Mouse (Mus musculus): ENCODE results near the gene Sipa1l1. TPM values are rescaled to one million over a fixed set of nuclear protein-coding genes. Genes with fewer than 3 reads are reported as not detected.

Sipa1l1 gene
- total and polyA plus RNA-seq, 3 experiments, result 13.6 to 36.7 (median 23.6) TPM

DNA sequence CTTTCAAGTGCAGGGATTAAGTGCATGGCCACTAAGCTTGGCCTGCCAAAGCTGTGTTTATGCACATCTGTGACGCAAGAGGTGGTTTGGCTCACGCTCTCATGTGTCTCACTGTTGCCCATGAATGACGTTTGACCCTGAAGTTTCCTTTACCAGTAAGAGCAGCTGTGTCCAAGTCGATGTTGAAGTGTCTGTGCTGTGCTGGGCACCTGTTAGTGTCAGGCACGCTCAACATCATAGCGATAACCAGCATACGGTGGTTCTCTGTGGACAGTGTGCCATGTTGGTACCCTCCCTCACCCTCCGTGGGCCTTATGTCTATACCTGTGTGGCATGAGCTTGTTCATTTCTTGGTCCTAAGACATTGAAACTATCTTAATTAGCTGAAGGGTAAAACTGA is 249.9 kb downstream of the Sipa1l1 start:
- in situ Hi-C loops (cut with MboI; ENCODE audit: low pct_ligation_motif_present, low pct_unique_long_range_greater_than_20kb, low sequenced_read_pairs), result no loop called here

DNA sequence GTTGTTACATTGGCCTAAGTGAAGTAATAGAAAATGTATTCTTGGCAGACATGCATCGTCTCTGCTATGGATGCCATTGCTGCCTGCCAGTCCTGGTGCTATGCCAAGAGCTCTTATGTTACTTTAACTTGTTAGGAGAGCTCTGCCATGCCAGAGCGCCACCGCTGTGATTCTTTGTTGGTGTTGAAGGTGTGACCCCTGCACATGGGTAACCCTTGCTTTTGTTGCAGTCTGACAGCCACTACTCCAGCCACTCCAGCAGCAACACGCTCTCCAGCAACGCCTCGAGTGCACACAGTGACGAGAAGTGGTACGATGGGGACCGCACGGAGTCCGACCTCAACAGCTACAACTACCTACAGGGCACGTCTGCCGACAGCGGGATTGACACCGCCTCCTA is 255.7 kb downstream of the Sipa1l1 start:
- dilution Hi-C loops (cut with MboI; ENCODE audit: extremely low pct_ligation_motif_present, extremely low pct_unique_long_range_greater_than_20kb, low sequenced_read_pairs) (no loop called here), in situ Hi-C loops (cut with MboI; ENCODE audit: low pct_ligation_motif_present, low pct_unique_long_range_greater_than_20kb, low sequenced_read_pairs) (no loop called here)
- Histone ChIP-seq H3K4me2 (ENCODE audit: insufficient read depth, low read depth, poor library complexity, severe bottlenecking) (no peak overlapping the region), H3K27me3 (replicated peaks) (no peaks in the 10 kb centered on the region), H3K4me1 (ENCODE audit: control insufficient read depth in 1 of 2, insufficient read depth in 2 of 2) (peaks cover 3 to 7% of the 10 kb centered on the region in 2 experiments; a peak in 3 of 4 replicates), H3K9me3 (replicated peaks; ENCODE audit: low read length) (peaks cover 9% of the 10 kb centered on the region), H3K27ac (ENCODE audit: insufficient read depth, low read depth) (no peak overlapping the region), H3K4me3 (replicated peaks in 1 of 3; ENCODE audit: low read depth in 2 of 3, low read length in 2 of 3, poor library complexity in 1 of 3) (no peak overlapping the region), H3K79me2 (replicated peaks; ENCODE audit: control insufficient read depth, extremely low read depth, insufficient read depth, poor library complexity, severe bottlenecking) (no peaks in the 10 kb centered on the region), H3K9ac (ENCODE audit: insufficient read depth, low read depth) (no peak overlapping the region), H3K36me3 (replicated peaks in 1 of 2; ENCODE audit: control insufficient read depth in 1 of 2, insufficient read depth in 1 of 2, low read length in 1 of 2) (peaks cover 29 to 90% of the 10 kb centered on the region in 2 experiments)
- TF ChIP-seq NRF1 (IDR thresholded peaks at IDR 0.05; ENCODE audit: low read depth, low read length) (no peak), E2F4 (IDR thresholded peaks at IDR 0.05; ENCODE audit: insufficient replicate concordance, low read depth, low read length) (no peak), SIN3A (IDR thresholded peaks at IDR 0.05; ENCODE audit: low read length) (no peak), ZC3H11A (IDR thresholded peaks at IDR 0.05; ENCODE audit: low read depth, low read length) (no peak), USF1 (IDR thresholded peaks at IDR 0.05; ENCODE audit: low read depth, low read length) (no peak), USF2 (conservative IDR thresholded peaks at IDR 0.05; ENCODE audit: low read depth, low read length) (no peak), IRF4 (IDR thresholded peaks at IDR 0.05; ENCODE audit: low read depth, low read length) (no peak), ZNF384 (IDR thresholded peaks at IDR 0.05; ENCODE audit: low read depth, low read length) (no peak), ETS1 (conservative IDR thresholded peaks at IDR 0.05; ENCODE audit: low read depth, low read length) (no peak), MAZ (IDR thresholded peaks at IDR 0.05; ENCODE audit: low read depth, low read length) (no peak), SMC3 (IDR thresholded peaks at IDR 0.05; ENCODE audit: low read depth, low read length) (no peak), MXI1 (IDR thresholded peaks at IDR 0.05; ENCODE audit: low read depth, low read length) (no peak)
- no peak for DNase-seq (ENCODE audit: extremely low read depth)

More for the DNA sequence above, 249.9 kb downstream of the Sipa1l1 start:
- H3K27me3 ChIP-seq (replicated peaks), result no peaks in the 10 kb centered on the region
- DNase-seq (ENCODE audit: extremely low read depth), result no peak
- TF ChIP-seq SIN3A (IDR thresholded peaks at IDR 0.05; ENCODE audit: low read length), result no peak
- dilution Hi-C loops (cut with MboI; ENCODE audit: extremely low pct_ligation_motif_present, extremely low pct_unique_long_range_greater_than_20kb, low sequenced_read_pairs), result no loop called here
- no peak overlapping the region for H3K4me3 ChIP-seq (replicated peaks in 1 of 3; ENCODE audit: low read depth in 2 of 3, low read length in 2 of 3, poor library complexity in 1 of 3)
- no peak overlapping the region for H3K9ac ChIP-seq (ENCODE audit: insufficient read depth, low read depth)
- H3K9me3 ChIP-seq (replicated peaks; ENCODE audit: low read length), result no peaks in the 10 kb centered on the region
- H3K36me3 ChIP-seq (replicated peaks in 1 of 2; ENCODE audit: control insufficient read depth in 1 of 2, insufficient read depth in 1 of 2, low read length in 1 of 2), result peaks cover 23 to 85% of the 10 kb centered on the region in 2 experiments
- H3K79me2 ChIP-seq (replicated peaks; ENCODE audit: control insufficient read depth, extremely low read depth, insufficient read depth, poor library complexity, severe bottlenecking), result no peaks in the 10 kb centered on the region
- no peak overlapping the region for H3K4me2 ChIP-seq (ENCODE audit: insufficient read depth, low read depth, poor library complexity, severe bottlenecking)
- H3K4me1 ChIP-seq (ENCODE audit: control insufficient read depth in 1 of 2, insufficient read depth in 2 of 2), result peaks cover 0 to 11% of the 10 kb centered on the region in 2 experiments; a peak in 2 of 4 replicates
- no peak overlapping the region for H3K27ac ChIP-seq (ENCODE audit: insufficient read depth, low read depth)

DNA sequence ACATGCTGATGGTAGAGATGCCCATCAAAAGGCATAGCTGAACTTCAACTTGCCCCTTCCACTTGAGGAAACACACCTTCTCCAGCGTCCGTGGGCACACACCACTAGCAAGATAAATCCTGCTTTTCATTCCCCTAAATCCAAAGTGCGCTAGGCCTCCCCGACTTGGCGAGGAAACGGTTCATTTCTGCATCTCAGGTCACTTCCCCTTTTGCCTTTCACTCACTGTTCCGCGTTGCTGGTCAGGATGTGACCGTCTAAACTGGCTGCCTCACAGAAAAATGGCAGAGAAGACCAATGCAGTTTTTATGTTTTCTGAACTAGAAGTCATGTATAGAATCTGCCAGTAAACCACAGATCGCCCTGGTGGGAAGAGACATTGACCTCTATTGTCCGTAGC is 256.7 kb downstream of the Sipa1l1 start:
- peaks cover 27 to 87% of the 10 kb centered on the region in 2 experiments for H3K36me3 ChIP-seq (replicated peaks in 1 of 2; ENCODE audit: control insufficient read depth in 1 of 2, insufficient read depth in 1 of 2, low read length in 1 of 2)
- H3K9ac ChIP-seq (ENCODE audit: insufficient read depth, low read depth), result no peak overlapping the region
- dilution Hi-C loops (cut with MboI; ENCODE audit: extremely low pct_ligation_motif_present, extremely low pct_unique_long_range_greater_than_20kb, low sequenced_read_pairs) (no loop called here), in situ Hi-C loops (cut with MboI; ENCODE audit: low pct_ligation_motif_present, low pct_unique_long_range_greater_than_20kb, low sequenced_read_pairs) (no loop called here)
- no peak overlapping the region for H3K4me2 ChIP-seq (ENCODE audit: insufficient read depth, low read depth, poor library complexity, severe bottlenecking)
- no peaks in the 10 kb centered on the region for H3K27me3 ChIP-seq (replicated peaks)
- H3K9me3 ChIP-seq (replicated peaks; ENCODE audit: low read length), result peaks cover 9% of the 10 kb centered on the region
- peaks cover 3 to 7% of the 10 kb centered on the region in 2 experiments; a peak in 3 of 4 replicates for H3K4me1 ChIP-seq (ENCODE audit: control insufficient read depth in 1 of 2, insufficient read depth in 2 of 2)
- H3K27ac ChIP-seq (ENCODE audit: insufficient read depth, low read depth), result no peak overlapping the region
- no peak overlapping the region for H3K4me3 ChIP-seq (replicated peaks in 1 of 3; ENCODE audit: low read depth in 2 of 3, low read length in 2 of 3, poor library complexity in 1 of 3)
- no peak for TF ChIP-seq BHLHE40 (IDR thresholded peaks at IDR 0.05; ENCODE audit: low read depth, low read length)
- TF ChIP-seq USF1 (IDR thresholded peaks at IDR 0.05; ENCODE audit: low read depth, low read length), result no peak
- TF ChIP-seq JUND (conservative IDR thresholded peaks at IDR 0.05; ENCODE audit: low read depth, low read length), result no peak
- no peak for TF ChIP-seq USF2 (conservative IDR thresholded peaks at IDR 0.05; ENCODE audit: low read depth, low read length)
- no peak for TF ChIP-seq TCF12 (IDR thresholded peaks at IDR 0.05; ENCODE audit: low read depth, low read length)
- no peak for TF ChIP-seq UBTF (IDR thresholded peaks at IDR 0.05; ENCODE audit: low read depth, low read length)
- TF ChIP-seq IRF4 (IDR thresholded peaks at IDR 0.05; ENCODE audit: low read depth, low read length), result no peak
- TF ChIP-seq NRF1 (IDR thresholded peaks at IDR 0.05; ENCODE audit: low read depth, low read length), result no peak
- no peak for TF ChIP-seq MYC (IDR thresholded peaks at IDR 0.05; ENCODE audit: low read depth, low read length)
- no peak for TF ChIP-seq ZMIZ1 (IDR thresholded peaks at IDR 0.05; ENCODE audit: low read depth, low read length)
- no peak for TF ChIP-seq PAX5 (IDR thresholded peaks at IDR 0.05; ENCODE audit: low read length)
- TF ChIP-seq CHD2 (IDR thresholded peaks at IDR 0.05; ENCODE audit: low read length), result no peak
- TF ChIP-seq MAX (IDR thresholded peaks at IDR 0.05; ENCODE audit: low read length), result no peak
- TF ChIP-seq NELFE (IDR thresholded peaks at IDR 0.05; ENCODE audit: low read depth, low read length), result no peak
- no peak for TF ChIP-seq MEF2A (IDR thresholded peaks at IDR 0.05; ENCODE audit: borderline replicate concordance, low read depth, low read length)
- no peak for TF ChIP-seq KAT2A (IDR thresholded peaks at IDR 0.05; ENCODE audit: insufficient replicate concordance, low read length)
- no peak for DNase-seq (ENCODE audit: extremely low read depth)
- no peaks in the 10 kb centered on the region for H3K79me2 ChIP-seq (replicated peaks; ENCODE audit: control insufficient read depth, extremely low read depth, insufficient read depth, poor library complexity, severe bottlenecking)
